Mouse (Mus musculus) forebrain, embryonic 11.5 days (tissue): Measurements from ENCODE around the gene Gpt2. TPM values are rescaled to one million over a fixed set of nuclear protein-coding genes. Genes with fewer than 3 reads are reported as not detected.

Source experiments
- ATAC-seq: fragments of 200-750 bp; cut with Nextera tagmentation; replicated peaks from 2 replicates; pipeline ENCODE4 v1.8.0; 2017; ENCODE audit warnings: moderate TSS enrichment; ENCODE audit not compliant: low FRiP score
- DNase-seq: peaks from one replicate; pipeline ENCODE4 v3.0.0-alpha.2; 2017; ENCODE audit warnings: low spot score
- H3K27ac ChIP-seq: fragments of 300-500 bp; sonication (generic); 2 replicates; pipeline ENCODE4 v1.5.1; 2014; ENCODE audit warnings: low read depth, low read length
- H3K27me3 ChIP-seq: fragments of 300-500 bp; sonication (generic); 2 replicates; pipeline ENCODE4 v1.6.1; 2014; ENCODE audit warnings: mild to moderate bottlenecking, low read length, mixed read lengths; ENCODE audit not compliant: control insufficient read depth, insufficient read depth
- H3K36me3 ChIP-seq: fragments of 300-500 bp; sonication (generic); 2 replicates; pipeline ENCODE4 v1.6.1; 2014; ENCODE audit warnings: mild to moderate bottlenecking, low read length, moderate library complexity, mixed read lengths; ENCODE audit not compliant: control insufficient read depth, insufficient read depth
- H3K4me1 ChIP-seq: fragments of 300-500 bp; sonication (generic); replicated peaks from 2 replicates; pipeline ENCODE4 v1.6.1; 2014; ENCODE audit warnings: low read length, mixed read lengths; ENCODE audit not compliant: control insufficient read depth, insufficient read depth
- H3K4me2 ChIP-seq: fragments of 300-500 bp; sonication (generic); 2 replicates; pipeline ENCODE4 v1.6.1; 2014; ENCODE audit warnings: low read depth, mild to moderate bottlenecking, low read length, moderate library complexity, mixed read lengths; ENCODE audit not compliant: severe bottlenecking
- H3K4me3 ChIP-seq: fragments of 300-500 bp; sonication (generic); 2 replicates; pipeline ENCODE4 v1.5.1; 2014; ENCODE audit warnings: low read depth, low read length
- H3K9ac ChIP-seq: fragments of 300-500 bp; sonication (generic); 2 replicates; pipeline ENCODE4 v1.6.1; 2014; ENCODE audit warnings: low read length
- H3K9me3 ChIP-seq: fragments of 300-500 bp; sonication (generic); 2 replicates; pipeline ENCODE4 v1.6.1; 2016; ENCODE audit warnings: low read length, mixed read lengths; ENCODE audit not compliant: control insufficient read depth
- WGBS: fragments of 180-500 bp; shearing (Covaris S2); extraction: QIAGEN DNeasy Blood & Tissue Kit; methylation state at CpG from one replicate; pipeline ENCODE4 v1.1.7; 2014; 5-methylcytosine and 5-hydroxymethylcytosine counted together
- polyA plus RNA-seq: library from polyadenylated mRNA; unstranded; fragments of >200 nt; fragmentation: Nextera tagmentation; extraction: Ambion mirVana; gene quantifications from 2 replicates; pipeline ENCODE4 v1.2.1, GENCODE M21; 2014

Gpt2 gene
- polyA plus RNA-seq, result 38.6 and 41.4 TPM in 2 replicates

GRCm38 (mm10) chr8:85492125-85492875, at the start of gene Gpt2:
Gene Gpt2 (plus strand): TSS chr8:85492576.
- Histone ChIP-seq H3K4me3 (peak within 1 kb of the TSS; percentile 72), H3K9ac (peak within 1 kb of the TSS; percentile 81), H3K4me1 (no peaks in the 10 kb centered on the region), H3K27ac (no peak within 1 kb of the TSS), H3K4me2 (peak within 1 kb of the TSS; percentile 98), H3K27me3 (no peaks in the 10 kb centered on the region), H3K9me3 (no peaks in the 10 kb centered on the region), H3K36me3 (no peaks in the 10 kb centered on the region)
- peak; percentile 98 for ATAC-seq
- WGBS, result under 1% methylated on average over 40 of the region's 41 CpGs
- peak; percentile 96 for DNase-seq

- no peaks in the 10 kb centered on the region for H3K36me3 ChIP-seq
- no peaks in the 10 kb centered on the region for H3K27me3 ChIP-seq
- no peaks in the 10 kb centered on the region; the same call in 1 of the 2 replicates for H3K4me1 ChIP-seq
- no peak overlapping the region for H3K4me2 ChIP-seq
- H3K27ac ChIP-seq, result no peak overlapping the region
- ATAC-seq, result no peak
- no peak overlapping the region for H3K4me3 ChIP-seq
- no peak for DNase-seq
- no peak overlapping the region for H3K9ac ChIP-seq
- no peaks in the 10 kb centered on the region for H3K9me3 ChIP-seq
Observed at GRCm38 (mm10) chr8:85444092-85444491, 48.3 kb upstream of the Gpt2 start.

- Histone ChIP-seq H3K27me3 (no peaks in the 10 kb centered on the region), H3K36me3 (no peaks in the 10 kb centered on the region), H3K9ac (no peak overlapping the region), H3K9me3 (no peaks in the 10 kb centered on the region), H3K4me2 (no peak overlapping the region), H3K4me1 (no peaks in the 10 kb centered on the region; the same call in 1 of the 2 replicates), H3K4me3 (no peak overlapping the region), H3K27ac (no peak overlapping the region)
- no peak for DNase-seq
- WGBS, result 82% methylated on average over 15 of the region's 15 CpGs
- ATAC-seq, result no peak
Observed at GRCm38 (mm10) chr8:85445936-85446685, 46.3 kb upstream of the Gpt2 start.

GRCm38 (mm10) chr8:85450335-85450734, 42.0 kb upstream of the Gpt2 start:
- peaks cover 3% of the 10 kb centered on the region; the same call in 1 of the 2 replicates for H3K4me1 ChIP-seq
- DNase-seq (no peak), ATAC-seq (no peak)
- H3K27me3 ChIP-seq, result no peaks in the 10 kb centered on the region
- H3K9me3 ChIP-seq, result no peaks in the 10 kb centered on the region
- H3K36me3 ChIP-seq, result no peaks in the 10 kb centered on the region
- H3K9ac ChIP-seq, result no peak overlapping the region
- no peak overlapping the region for H3K4me2 ChIP-seq
- no peak overlapping the region for H3K4me3 ChIP-seq
- WGBS, result 86% methylated on average over 3 of the region's 3 CpGs
- no peak overlapping the region for H3K27ac ChIP-seq

- WGBS, result 20% methylated on average over 14 of the region's 14 CpGs
- Histone ChIP-seq H3K9me3 (no peaks in the 10 kb centered on the region), H3K4me3 (no peak overlapping the region), H3K36me3 (no peaks in the 10 kb centered on the region), H3K9ac (no peak overlapping the region), H3K27me3 (no peaks in the 10 kb centered on the region), H3K27ac (no peak overlapping the region), H3K4me1 (peaks cover 3% of the 10 kb centered on the region; the same call in 1 of the 2 replicates), H3K4me2 (peak overlapping the region; percentile 32; the same call in 1 of the 2 replicates)
- DNase-seq (peak; percentile 71), ATAC-seq (0 out of 2 replicates have a peak, but pooled peaks have one; percentile 27)
Observed at GRCm38 (mm10) chr8:85452328-85452727, 40.0 kb upstream of the Gpt2 start.

- no peaks in the 10 kb centered on the region for H3K9me3 ChIP-seq
- no peaks in the 10 kb centered on the region for H3K36me3 ChIP-seq
- ATAC-seq (no peak; the same call in 1 of the 2 replicates), DNase-seq (no peak)
- H3K4me1 ChIP-seq, result peaks cover 3% of the 10 kb centered on the region; the same call in 1 of the 2 replicates
- H3K9ac ChIP-seq, result no peak overlapping the region
- H3K27me3 ChIP-seq, result no peaks in the 10 kb centered on the region
- H3K27ac ChIP-seq, result no peak overlapping the region; the same call in 1 of the 2 replicates
- 50% methylated on average over 2 of the region's 2 CpGs for WGBS
- H3K4me2 ChIP-seq, result no peak overlapping the region
- H3K4me3 ChIP-seq, result no peak overlapping the region
Observed at GRCm38 (mm10) chr8:85453256-85453655, 39.1 kb upstream of the Gpt2 start.

- Histone ChIP-seq H3K27me3 (no peaks in the 10 kb centered on the region), H3K4me3 (no peak overlapping the region), H3K9ac (no peak overlapping the region), H3K4me2 (no peak overlapping the region), H3K9me3 (no peaks in the 10 kb centered on the region), H3K27ac (no peak overlapping the region), H3K4me1 (peaks cover 3% of the 10 kb centered on the region; the same call in 1 of the 2 replicates), H3K36me3 (no peaks in the 10 kb centered on the region)
- ATAC-seq, result no peak
- no peak for DNase-seq
- whole genome bisulfite sequencing, result 72% methylated on average over 8 of the region's 8 CpGs
Observed at GRCm38 (mm10) chr8:85454750-85455149, 37.6 kb upstream of the Gpt2 start.

- no peak overlapping the region for H3K4me2 ChIP-seq
- DNase-seq (peak; percentile 79), ATAC-seq (no peak)
- H3K4me1 ChIP-seq, result peaks cover 3% of the 10 kb centered on the region; the same call in 1 of the 2 replicates
- no peak overlapping the region for H3K4me3 ChIP-seq
- no peaks in the 10 kb centered on the region for H3K36me3 ChIP-seq
- no peaks in the 10 kb centered on the region for H3K9me3 ChIP-seq
- 14% methylated on average over 14 of the region's 14 CpGs for WGBS
- H3K9ac ChIP-seq, result no peak overlapping the region
- H3K27ac ChIP-seq, result no peak overlapping the region
- H3K27me3 ChIP-seq, result no peaks in the 10 kb centered on the region
Observed at GRCm38 (mm10) chr8:85456536-85456935, 35.8 kb upstream of the Gpt2 start.
